Mouse (Mus musculus) erythroblast, embryonic 14.5 days (primary cell): ENCODE data around the gene Dcaf5.

Experiments
- GATA1 ChIP-seq: IDR thresholded peaks from 2 replicates; pipeline ENCODE4 v1.6.1; 2012; ENCODE audit warnings: low read length, inconsistent platforms, mixed read lengths
- TAL1 ChIP-seq: IDR thresholded peaks from 3 replicates; pipeline ENCODE4 v1.6.1; 2012; ENCODE audit warnings: low read length, inconsistent platforms, mixed read lengths

- TF ChIP-seq GATA1 (no peak), TAL1 (no peak)
Observed at GRCm38 (mm10) chr12:80377604-80378003, 58.8 kb downstream of the Dcaf5 start.
